Mouse (Mus musculus) 416B (cell line): ENCODE measurements around the gene Mypn.

Experiments used
- DNase-seq: peaks from one replicate; pipeline ENCODE4 v3.0.0; 2011; ENCODE audit warnings: low read depth

Gene Mypn

DNA sequence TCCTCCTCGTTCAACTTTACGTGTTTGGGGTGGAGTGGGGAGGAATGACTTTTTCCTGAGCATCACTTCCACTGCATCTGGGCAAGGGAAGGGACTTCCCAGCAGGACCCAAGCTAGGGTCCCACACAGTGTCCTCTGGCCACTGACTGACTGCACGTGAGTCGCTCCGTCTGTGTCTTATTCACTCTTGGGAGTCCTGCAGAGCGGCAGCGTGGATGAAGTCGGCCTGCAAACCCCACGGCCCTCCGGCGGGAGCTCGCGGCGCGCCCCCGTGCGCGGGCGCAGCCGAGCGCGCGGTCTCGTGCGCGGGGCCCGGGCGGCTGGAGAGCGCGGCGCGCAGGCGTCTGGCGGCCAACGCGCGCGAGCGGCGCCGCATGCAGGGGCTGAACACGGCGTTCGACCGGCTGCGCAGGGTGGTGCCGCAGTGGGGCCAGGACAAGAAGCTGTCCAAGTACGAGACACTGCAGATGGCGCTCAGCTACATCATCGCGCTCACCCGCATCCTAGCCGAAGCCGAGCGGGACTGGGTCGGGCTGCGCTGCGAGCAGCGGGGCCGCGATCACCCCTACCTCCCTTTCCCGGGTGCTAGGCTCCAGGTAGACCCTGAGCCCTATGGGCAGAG lies 103.7 kb downstream of the Mypn start:
- DNase-seq, result no peak

DNA sequence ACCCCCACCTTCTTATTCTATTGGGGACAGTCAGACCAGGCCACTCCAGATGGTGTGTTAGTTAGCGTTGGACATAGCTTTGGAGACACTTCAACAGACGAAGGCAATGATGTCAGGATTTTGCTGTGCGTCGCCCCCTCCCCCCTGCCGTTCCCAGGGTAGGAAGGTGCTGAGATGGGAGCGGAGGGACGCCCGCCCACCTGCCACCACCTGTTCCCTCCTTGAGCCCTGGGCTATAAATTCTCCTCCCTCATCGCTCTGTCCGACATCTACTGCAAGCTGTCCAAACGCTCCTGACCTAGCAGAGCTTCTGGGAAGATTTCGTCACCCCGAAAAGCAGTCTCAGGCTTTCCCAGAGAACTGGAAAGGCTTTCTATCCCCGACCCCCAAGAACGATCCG lies 104.2 kb downstream of the Mypn start, which contains the start of gene Atoh7:
TSS of gene Atoh7 (plus strand) at position 131 of the 400 bp plus-strand sequence.
- no peak for DNase-seq

- DNase-seq, result no peak
Measured at GRCm38 (mm10) chr10:63098191-63098590, 105.6 kb downstream of the Mypn start.

- no peak for DNase-seq
Measured at GRCm38 (mm10) chr10:63096757-63097156, 107.0 kb downstream of the Mypn start.

DNA sequence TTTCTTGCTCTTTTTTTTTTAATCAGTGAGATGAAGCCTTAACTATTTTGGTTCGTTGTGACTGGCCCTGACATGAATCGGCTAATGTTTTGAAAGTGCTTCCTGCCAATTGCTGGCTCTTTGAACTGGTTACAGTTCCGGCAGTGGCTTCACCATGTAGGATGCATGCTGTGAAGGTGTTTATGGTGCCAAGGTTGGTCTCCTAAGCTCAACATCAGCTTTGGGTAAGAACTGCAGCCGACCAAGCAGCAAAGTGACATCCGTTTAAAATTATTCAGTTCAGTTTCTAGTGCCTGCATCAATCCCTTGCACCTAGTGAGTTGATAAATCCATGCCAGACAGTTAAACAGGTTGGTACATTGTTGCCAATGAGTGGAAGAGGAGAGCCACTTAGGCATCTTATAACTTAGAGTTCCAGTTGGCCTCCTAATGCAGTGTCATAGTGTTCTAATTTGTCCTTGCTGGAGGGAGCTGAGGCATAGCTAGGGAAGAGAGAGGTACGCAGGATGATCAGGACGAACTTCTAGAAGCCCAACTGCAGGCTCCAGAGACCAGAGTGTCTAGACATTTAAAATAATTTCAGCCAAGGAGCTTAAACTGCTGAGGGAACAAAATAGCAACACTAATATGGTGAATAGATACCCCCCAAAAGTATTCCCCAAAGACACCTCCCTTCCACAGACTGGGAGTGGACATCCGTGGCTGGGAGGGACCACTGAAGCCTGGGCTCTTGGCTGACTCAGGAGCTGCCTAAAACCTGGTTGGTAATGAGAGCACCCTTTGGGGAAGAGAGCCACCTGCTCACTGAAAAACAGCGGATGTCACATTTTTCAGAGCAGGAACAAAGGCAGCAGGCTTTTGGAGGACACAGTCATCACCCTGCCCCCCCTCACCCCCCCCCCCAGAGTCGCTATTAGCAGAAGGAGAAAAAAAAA lies 110.9 kb downstream of the Mypn start:
- no peak for DNase-seq

- DNase-seq, result no peak
Measured at GRCm38 (mm10) chr10:63091915-63092314, 111.8 kb downstream of the Mypn start.

GRCm38 (mm10) chr10:63089758-63090571 lies 113.8 kb downstream of the Mypn start:
- no peak for DNase-seq

DNA sequence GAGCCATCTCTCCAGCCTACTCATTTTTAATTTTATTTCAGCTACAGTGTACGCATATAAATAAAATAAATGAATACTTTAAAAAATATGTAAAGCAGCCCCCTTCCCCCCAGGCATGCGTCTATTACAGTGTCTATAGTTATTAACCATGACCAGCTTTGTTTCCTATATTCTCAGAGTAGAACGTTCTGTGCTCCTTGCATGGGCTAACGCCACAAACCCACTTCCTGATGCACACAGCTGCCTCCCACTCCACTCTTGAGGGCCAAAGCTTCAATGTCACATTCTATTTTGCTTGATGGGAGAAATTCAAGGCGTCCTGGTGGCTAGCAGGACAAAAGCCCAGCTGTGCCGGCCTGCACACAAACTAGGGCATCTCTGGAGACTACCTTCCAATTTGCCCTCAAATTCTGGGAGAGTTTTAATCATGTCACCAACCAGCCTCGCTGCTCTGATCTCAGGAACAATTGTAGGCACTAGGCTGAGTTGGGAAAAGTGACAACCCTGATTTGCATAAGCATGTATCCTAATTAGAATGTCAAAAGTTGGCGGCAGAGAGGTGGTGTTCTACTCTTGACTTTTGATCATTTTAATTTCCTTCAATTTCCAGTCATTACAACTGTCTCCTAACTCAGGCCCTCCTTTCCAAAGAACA lies 114.5 kb downstream of the Mypn start:
- DNase-seq, result peak; percentile 36

GRCm38 (mm10) chr10:63086304-63086703 lies 117.4 kb downstream of the Mypn start:
- DNase-seq, result peak; percentile 54

DNA sequence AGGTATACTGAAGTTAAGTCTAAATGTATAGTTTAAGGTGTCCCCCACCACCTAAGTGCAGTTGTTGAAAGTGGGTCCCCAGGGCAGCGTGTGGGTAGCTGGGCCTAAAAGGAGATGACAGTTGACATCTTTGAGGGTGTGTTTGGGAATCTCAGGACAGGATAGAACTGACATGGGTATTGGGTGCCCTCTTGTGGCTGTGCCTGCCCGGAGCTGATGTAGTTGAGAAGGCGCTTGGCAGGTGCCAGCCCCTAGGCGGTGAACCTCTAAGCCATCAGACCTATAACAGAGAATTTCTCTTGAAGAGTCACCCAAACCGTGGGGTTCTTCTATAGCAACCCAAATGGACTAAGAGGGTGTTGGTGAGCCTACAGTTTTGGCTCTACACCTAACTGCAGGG lies 137.8 kb downstream of the Mypn start:
- peak; percentile 74 for DNase-seq
